Mouse (Mus musculus): Measurements from ENCODE around the gene Ebf3.

Ebf3 gene

GRCm38 (mm10) chr7:137313904-137314691, at the start of gene Ebf3:
Ebf3 (minus strand) TSS chr7:137314445.
- peak; percentile 48 to 86 for DNase-seq (ENCODE audit: low spot score in 2 of 2)

GRCm38 (mm10) chr7:137346860-137347259, 32.6 kb upstream of the Ebf3 start:
- no peak for DNase-seq (ENCODE audit: low spot score in 2 of 2)

GRCm38 (mm10) chr7:137346068-137346467, 31.8 kb upstream of the Ebf3 start:
- no peak for DNase-seq (ENCODE audit: low spot score in 2 of 2)

GRCm38 (mm10) chr7:137333951-137334350, 19.7 kb upstream of the Ebf3 start:
- DNase-seq (ENCODE audit: low spot score in 2 of 2) = no peak

- DNase-seq (ENCODE audit: low spot score in 2 of 2) = no peak
These were observed 8.7 kb upstream of the Ebf3 start for GRCm38 (mm10) chr7:137322926-137323325.

- DNase-seq (ENCODE audit: low spot score in 2 of 2) = no peak
These were observed 7.9 kb upstream of the Ebf3 start for GRCm38 (mm10) chr7:137321961-137322784.

- DNase-seq (ENCODE audit: low spot score in 2 of 2) = peak in 1 of 2 experiments; percentile 54
These were observed 7.0 kb upstream of the Ebf3 start for GRCm38 (mm10) chr7:137321141-137321813.

GRCm38 (mm10) chr7:137320320-137320719, 6.1 kb upstream of the Ebf3 start:
- DNase-seq (ENCODE audit: low spot score in 2 of 2) = no peak

GRCm38 (mm10) chr7:137318924-137319885, 5.0 kb upstream of the Ebf3 start:
- peak; percentile 34 to 64 for DNase-seq (ENCODE audit: low spot score in 2 of 2)

- no peak for DNase-seq (ENCODE audit: low spot score in 2 of 2)
These were observed 4.1 kb upstream of the Ebf3 start for GRCm38 (mm10) chr7:137318383-137318775.

DNA sequence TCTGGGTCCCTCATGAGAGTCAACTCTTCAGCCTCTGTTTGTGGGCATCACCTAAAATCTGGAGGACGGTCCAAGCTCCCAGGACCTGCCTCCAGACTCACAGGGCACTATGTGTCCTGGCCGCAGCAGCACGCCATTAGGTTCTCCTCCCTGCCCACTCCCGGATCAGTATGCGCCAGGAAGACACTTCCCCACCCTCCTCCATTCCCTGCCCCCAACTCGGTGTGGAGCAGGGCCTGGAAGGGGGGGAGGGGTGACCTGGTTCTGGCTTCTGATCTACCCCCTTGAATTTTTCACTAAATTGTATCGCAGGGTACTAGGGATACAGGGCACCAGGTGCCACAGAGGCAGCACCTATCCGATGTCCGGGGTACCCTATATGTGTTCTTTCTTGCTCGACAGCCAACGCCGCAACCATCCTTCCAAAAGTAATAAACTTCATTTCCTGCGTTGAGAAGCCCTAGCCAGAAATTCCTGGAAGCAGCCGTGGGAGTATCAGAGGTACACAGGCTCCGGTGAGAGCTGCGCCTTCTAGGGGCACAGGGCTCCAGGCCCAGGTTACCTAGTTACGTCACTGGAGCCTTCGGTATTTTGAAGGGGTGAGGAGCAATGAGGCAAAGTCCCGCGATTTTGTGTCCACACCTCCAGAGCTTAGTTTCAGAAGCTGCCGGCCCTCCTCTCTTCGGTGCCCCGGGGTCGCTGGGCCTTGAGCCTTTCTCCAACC, 3.6 kb upstream of the Ebf3 start:
- no peak for DNase-seq (ENCODE audit: low spot score in 2 of 2)

GRCm38 (mm10) chr7:137316926-137317658, 2.8 kb upstream of the Ebf3 start:
- DNase-seq (ENCODE audit: low spot score in 2 of 2) = no peak

DNA sequence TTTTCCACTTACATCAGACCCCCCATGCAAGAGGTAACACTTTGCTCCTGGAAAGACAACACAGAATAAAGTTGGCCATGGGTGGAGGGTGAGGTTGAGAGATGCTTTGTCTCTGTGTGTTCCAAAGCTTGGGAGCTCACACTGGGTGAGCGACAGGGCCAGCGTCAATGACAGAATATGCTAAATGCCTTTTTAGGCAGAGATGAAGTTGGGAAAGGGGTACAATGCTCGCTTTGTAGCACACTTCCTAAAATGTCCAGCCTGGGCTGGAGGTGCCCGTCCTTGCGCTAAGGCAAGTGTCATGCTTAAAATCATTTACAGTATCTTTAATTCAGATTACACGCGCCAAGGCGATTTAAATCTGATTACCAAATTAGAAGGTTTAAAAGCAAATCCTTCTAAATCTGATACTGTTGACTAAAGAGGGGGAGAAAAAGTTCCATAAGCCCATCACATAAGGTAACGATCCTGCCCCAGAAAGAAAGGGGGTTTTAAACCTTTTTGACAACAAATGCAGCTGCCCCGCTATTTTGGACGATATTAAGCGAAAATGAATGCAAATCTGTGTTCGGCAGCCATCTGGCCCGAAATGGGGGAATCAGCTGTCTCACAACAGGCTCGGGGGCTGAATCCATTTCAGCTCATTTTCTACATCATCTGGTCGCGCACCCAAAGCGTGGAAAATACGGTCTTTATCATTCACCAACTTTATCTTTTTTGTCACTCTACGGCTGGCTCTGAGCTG, 2.1 kb upstream of the Ebf3 start:
- no peak for DNase-seq (ENCODE audit: low spot score in 2 of 2)

GRCm38 (mm10) chr7:137315544-137315940, 1.3 kb upstream of the Ebf3 start:
- no peak for DNase-seq (ENCODE audit: low spot score in 2 of 2)

GRCm38 (mm10) chr7:137314710-137315543, 682 bp upstream of the Ebf3 start:
- DNase-seq (ENCODE audit: low spot score in 2 of 2) = no peak

DNA sequence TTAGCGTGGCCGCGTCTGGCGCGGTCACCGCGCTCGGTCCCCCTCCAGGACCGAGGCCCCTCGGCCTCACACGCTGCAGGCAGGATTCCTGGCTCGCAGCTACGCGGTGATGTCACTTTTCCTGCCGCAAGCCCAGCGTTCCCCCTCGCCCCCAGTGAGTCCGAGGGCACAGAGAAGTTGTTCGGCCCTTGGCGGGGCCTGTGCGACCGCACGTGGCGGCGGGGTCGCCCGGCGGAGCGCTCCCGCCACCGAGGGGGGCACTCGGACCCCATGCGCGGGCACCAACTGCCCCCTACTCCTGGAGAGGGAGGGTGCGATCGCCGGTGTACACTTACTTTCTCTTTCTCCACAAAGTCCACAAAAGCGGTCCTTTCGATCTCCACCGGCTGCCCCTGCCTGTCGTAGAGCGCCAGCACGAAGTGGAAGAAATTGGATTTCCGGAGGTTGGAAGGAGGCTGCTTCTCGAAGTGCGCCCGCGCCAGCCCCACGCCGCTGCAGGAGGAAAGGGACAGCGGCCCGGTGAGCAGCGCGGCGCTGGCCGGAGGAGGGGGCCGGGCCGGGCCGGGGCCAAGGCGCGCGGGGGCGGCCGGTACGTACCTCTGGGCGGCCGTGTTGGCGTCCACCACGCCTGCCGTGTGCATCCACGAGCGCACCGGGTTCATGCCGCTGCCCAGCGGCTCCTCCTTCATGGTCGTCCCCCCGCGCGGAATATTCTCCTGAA, 902 bp downstream of the Ebf3 start:
- DNase-seq (ENCODE audit: low spot score in 2 of 2) = no peak

- DNase-seq (ENCODE audit: low spot score in 2 of 2) = no peak
These were observed 1.4 kb downstream of the Ebf3 start for GRCm38 (mm10) chr7:137312933-137313182.
